Mouse (Mus musculus): ENCODE results near the gene Cactin. TPM values are rescaled to one million over a fixed set of nuclear protein-coding genes. Genes with fewer than 3 reads are reported as not detected.

The Cactin gene
- polyA plus RNA-seq, 1 experiment = 23.7 TPM

GRCm38 (mm10) chr10:81285694-81286450, 35.0 kb upstream of the Cactin start:
- peak overlapping the region; percentile 55 for H3K4me3 ChIP-seq (ENCODE audit: insufficient read depth, low read depth, low read length)
- peaks cover 12% of the 10 kb centered on the region for H3K4me1 ChIP-seq (ENCODE audit: control insufficient read depth, insufficient read depth, low read length)
- peak overlapping the region; percentile 81 for H3K27ac ChIP-seq (ENCODE audit: insufficient read depth, low read depth, low read length)
- WGBS = 2% methylated on average over 54 of the region's 54 CpGs
- H3K27me3 ChIP-seq (replicated peaks; ENCODE audit: control insufficient read depth, insufficient read depth, low read length) = no peaks in the 10 kb centered on the region
- H3K36me3 ChIP-seq (ENCODE audit: control insufficient read depth, insufficient read depth, low read length) = no peaks in the 10 kb centered on the region
- DNase-seq = peak; percentile 94
- no peak for TF ChIP-seq CTCF (conservative IDR thresholded peaks at IDR 0.05; ENCODE audit: insufficient read depth, insufficient read length, low read depth, low read length)
- TF ChIP-seq POLR2A (IDR thresholded peaks at IDR 0.05; ENCODE audit: low read depth, low read length) = no peak

GRCm38 (mm10) chr10:81286586-81286985, 34.3 kb upstream of the Cactin start:
- Histone ChIP-seq H3K27ac (ENCODE audit: insufficient read depth, low read depth, low read length) (peak overlapping the region; percentile 49), H3K36me3 (ENCODE audit: control insufficient read depth, insufficient read depth, low read length) (no peaks in the 10 kb centered on the region), H3K27me3 (replicated peaks; ENCODE audit: control insufficient read depth, insufficient read depth, low read length) (no peaks in the 10 kb centered on the region), H3K4me3 (ENCODE audit: insufficient read depth, low read depth, low read length) (no peak overlapping the region), H3K4me1 (ENCODE audit: control insufficient read depth, insufficient read depth, low read length) (peaks cover 12% of the 10 kb centered on the region)
- peak; percentile 81 for DNase-seq
- 19% methylated on average over 6 of the region's 6 CpGs for WGBS
- TF ChIP-seq CTCF (conservative IDR thresholded peaks at IDR 0.05; ENCODE audit: insufficient read depth, insufficient read length, low read depth, low read length) = no peak
- TF ChIP-seq POLR2A (IDR thresholded peaks at IDR 0.05; ENCODE audit: low read depth, low read length) = no peak

- TF ChIP-seq CTCF (conservative IDR thresholded peaks at IDR 0.05; ENCODE audit: insufficient read depth, insufficient read length, low read depth, low read length) (peak; percentile 72), POLR2A (IDR thresholded peaks at IDR 0.05; ENCODE audit: low read depth, low read length) (no peak)
- WGBS = 62% methylated on average over 8 of the region's 8 CpGs
These were observed 33.3 kb upstream of the Cactin start for GRCm38 (mm10) chr10:81287513-81288157.

GRCm38 (mm10) chr10:81288601-81289000, 32.3 kb upstream of the Cactin start:
- Histone ChIP-seq H3K4me3 (ENCODE audit: insufficient read depth, low read depth, low read length) (no peak overlapping the region), H3K27me3 (replicated peaks; ENCODE audit: control insufficient read depth, insufficient read depth, low read length) (no peaks in the 10 kb centered on the region), H3K27ac (ENCODE audit: insufficient read depth, low read depth, low read length) (no peak overlapping the region), H3K36me3 (ENCODE audit: control insufficient read depth, insufficient read depth, low read length) (no peaks in the 10 kb centered on the region), H3K4me1 (ENCODE audit: control insufficient read depth, insufficient read depth, low read length) (peaks cover 14% of the 10 kb centered on the region)
- TF ChIP-seq CTCF (conservative IDR thresholded peaks at IDR 0.05; ENCODE audit: insufficient read depth, insufficient read length, low read depth, low read length) (peak; percentile 45), POLR2A (IDR thresholded peaks at IDR 0.05; ENCODE audit: low read depth, low read length) (no peak)
- DNase-seq = peak; percentile 43
- 46% methylated on average over 6 of the region's 6 CpGs for WGBS

More at GRCm38 (mm10) chr10:81287513-81288157, 33.3 kb upstream of the Cactin start:
- no peaks in the 10 kb centered on the region for H3K27me3 ChIP-seq (replicated peaks; ENCODE audit: control insufficient read depth, insufficient read depth, low read length)
- H3K27ac ChIP-seq (ENCODE audit: insufficient read depth, low read depth, low read length) = no peak overlapping the region
- peak; percentile 53 for DNase-seq
- H3K4me3 ChIP-seq (ENCODE audit: insufficient read depth, low read depth, low read length) = no peak overlapping the region
- no peaks in the 10 kb centered on the region for H3K36me3 ChIP-seq (ENCODE audit: control insufficient read depth, insufficient read depth, low read length)
- peaks cover 12% of the 10 kb centered on the region for H3K4me1 ChIP-seq (ENCODE audit: control insufficient read depth, insufficient read depth, low read length)

GRCm38 (mm10) chr10:81289278-81289677, 31.6 kb upstream of the Cactin start:
- 6% methylated on average over 7 of the region's 7 CpGs for WGBS
- Histone ChIP-seq H3K4me3 (ENCODE audit: insufficient read depth, low read depth, low read length) (no peak overlapping the region), H3K27me3 (replicated peaks; ENCODE audit: control insufficient read depth, insufficient read depth, low read length) (no peaks in the 10 kb centered on the region), H3K36me3 (ENCODE audit: control insufficient read depth, insufficient read depth, low read length) (no peaks in the 10 kb centered on the region), H3K4me1 (ENCODE audit: control insufficient read depth, insufficient read depth, low read length) (peaks cover 20% of the 10 kb centered on the region), H3K27ac (ENCODE audit: insufficient read depth, low read depth, low read length) (no peak overlapping the region)
- TF ChIP-seq POLR2A (IDR thresholded peaks at IDR 0.05; ENCODE audit: low read depth, low read length) (no peak), CTCF (conservative IDR thresholded peaks at IDR 0.05; ENCODE audit: insufficient read depth, insufficient read length, low read depth, low read length) (peak; percentile 88)
- DNase-seq = peak; percentile 66

- Histone ChIP-seq H3K27me3 (replicated peaks; ENCODE audit: control insufficient read depth, insufficient read depth, low read length) (no peaks in the 10 kb centered on the region), H3K36me3 (ENCODE audit: control insufficient read depth, insufficient read depth, low read length) (no peaks in the 10 kb centered on the region), H3K4me3 (ENCODE audit: insufficient read depth, low read depth, low read length) (no peak overlapping the region), H3K27ac (ENCODE audit: insufficient read depth, low read depth, low read length) (no peak overlapping the region), H3K4me1 (ENCODE audit: control insufficient read depth, insufficient read depth, low read length) (peaks cover 24% of the 10 kb centered on the region)
- peak; percentile 76 for DNase-seq
- TF ChIP-seq POLR2A (IDR thresholded peaks at IDR 0.05; ENCODE audit: low read depth, low read length) = no peak
- TF ChIP-seq CTCF (conservative IDR thresholded peaks at IDR 0.05; ENCODE audit: insufficient read depth, insufficient read length, low read depth, low read length) = no peak
- 51% methylated on average over 14 of the region's 14 CpGs for WGBS
These were observed 31.1 kb upstream of the Cactin start for GRCm38 (mm10) chr10:81289811-81290210.

Data from kidney, adult 2 months (tissue).